Mouse (Mus musculus) lung, postnatal 0 days (tissue): Measurements from ENCODE around the gene Pigz.

Source experiments
- CTCF ChIP-seq: IDR thresholded peaks from 2 replicates; pipeline ENCODE4 v1.5.1; 2016; ENCODE audit warnings: antibody characterized with exemption, mild to moderate bottlenecking
- EP300 ChIP-seq: IDR thresholded peaks from 2 replicates; pipeline ENCODE4 v1.6.1; 2016; ENCODE audit warnings: antibody characterized with exemption, mild to moderate bottlenecking, control low read depth

- no peak for TF ChIP-seq CTCF
- TF ChIP-seq EP300 = no peak
Measured at GRCm38 (mm10) chr16:31883902-31884301, 49.7 kb upstream of the Pigz start.
